Mouse (Mus musculus) erythroblast, embryonic 14.5 days (primary cell): ENCODE data around the gene Naa60. TPM values are rescaled to one million over a fixed set of nuclear protein-coding genes. Genes with fewer than 3 reads are reported as not detected.

ENCODE experiments used
- H3K27me3 ChIP-seq: 2 replicates; pipeline ENCODE4 v1.6.1; 2012; ENCODE audit warnings: inconsistent platforms; ENCODE audit not compliant: control insufficient read depth
- H3K36me3 ChIP-seq: 2 replicates; pipeline ENCODE4 v1.6.1; 2012; ENCODE audit warnings: mild to moderate bottlenecking, inconsistent platforms; ENCODE audit not compliant: control insufficient read depth
- H3K4me1 ChIP-seq: 2 replicates; pipeline ENCODE4 v1.6.1; 2012; ENCODE audit warnings: inconsistent platforms; ENCODE audit not compliant: control insufficient read depth
- H3K4me3 ChIP-seq: replicated peaks from 2 replicates; pipeline ENCODE3; 2012; ENCODE audit warnings: moderate library complexity, mild to moderate bottlenecking, inconsistent platforms
- H3K9me3 ChIP-seq: 2 replicates; pipeline ENCODE4 v1.6.1; 2012; ENCODE audit warnings: low read length, inconsistent platforms, mixed read lengths; ENCODE audit not compliant: control insufficient read depth
- GATA1 ChIP-seq: IDR thresholded peaks from 2 replicates; pipeline ENCODE4 v1.6.1; 2012; ENCODE audit warnings: low read length, inconsistent platforms, mixed read lengths
- TAL1 ChIP-seq: IDR thresholded peaks from 3 replicates; pipeline ENCODE4 v1.6.1; 2012; ENCODE audit warnings: low read length, inconsistent platforms, mixed read lengths
- polyA plus RNA-seq: library from polyadenylated mRNA; stranded (reverse); fragments of >175 nt; gene quantifications from 2 replicates; pipeline ENCODE4 v1.2.3, GENCODE M21; 2012

Naa60 gene
- polyA plus RNA-seq, 1 experiment, result 1.6 TPM

GRCm38 (mm10) chr16:3934701-3935100, 62.5 kb downstream of the Naa60 start:
- H3K9me3 ChIP-seq, result no peaks in the 10 kb centered on the region
- peaks cover 65% of the 10 kb centered on the region for H3K36me3 ChIP-seq
- H3K4me3 ChIP-seq, result no peak overlapping the region
- TF ChIP-seq TAL1 (no peak), GATA1 (no peak)
- H3K4me1 ChIP-seq, result no peaks in the 10 kb centered on the region
- no peaks in the 10 kb centered on the region for H3K27me3 ChIP-seq

- H3K27me3 ChIP-seq, result no peaks in the 10 kb centered on the region
- H3K9me3 ChIP-seq, result no peaks in the 10 kb centered on the region
- H3K36me3 ChIP-seq, result no peaks in the 10 kb centered on the region
- TF ChIP-seq GATA1, result no peak
- TF ChIP-seq TAL1, result no peak
- no peak overlapping the region for H3K4me3 ChIP-seq
- H3K4me1 ChIP-seq, result no peaks in the 10 kb centered on the region
Measured at GRCm38 (mm10) chr16:3951141-3951540, 79.0 kb downstream of the Naa60 start.

Other genes with a start within 250 kb of the Naa60 start
- not detected in 2 replicates for gene Mefv, start 154.3 kb upstream of the Naa60 start, polyA plus RNA-seq
- gene Zfp263, start 128.3 kb upstream of the Naa60 start, polyA plus RNA-seq, result 0.17 and 0.25 TPM in 2 replicates
- gene Olfr15, start 41.5 kb upstream of the Naa60 start, polyA plus RNA-seq, result not detected in 2 replicates
- 0.02 TPM in 1 of 2 replicates, not detected in the other for gene Zfp174, start 25.1 kb upstream of the Naa60 start, polyA plus RNA-seq
- 0.09 TPM in 1 of 2 replicates, not detected in the other for gene Zfp597, start 12.2 kb downstream of the Naa60 start, polyA plus RNA-seq
- gene Gm20695, start 12.3 kb downstream of the Naa60 start, polyA plus RNA-seq, result not detected in 2 replicates
- gene 1700037C18Rik, start 36.3 kb downstream of the Naa60 start, polyA plus RNA-seq, result 0.76 and 1.4 TPM in 2 replicates
- gene Cluap1, start 36.4 kb downstream of the Naa60 start, polyA plus RNA-seq, result 0.33 and 1.1 TPM in 2 replicates
- not detected in 2 replicates for gene Nlrc3, start 104.3 kb downstream of the Naa60 start, polyA plus RNA-seq
- gene Slx4, start 131.4 kb downstream of the Naa60 start, polyA plus RNA-seq, result 2.9 and 3.9 TPM in 2 replicates
- not detected in 2 replicates for gene Dnase1, start 164.6 kb downstream of the Naa60 start, polyA plus RNA-seq
- gene Trap1, start 205.5 kb downstream of the Naa60 start, polyA plus RNA-seq, result 18.1 and 22.1 TPM in 2 replicates